Mouse (Mus musculus) lung, postnatal 0 days (tissue): ENCODE results near the gene Csrnp1. TPM values are rescaled to one million over a fixed set of nuclear protein-coding genes. Genes with fewer than 3 reads are reported as not detected.
"Not testable (repeated sequence)": the region's sequence is repeated elsewhere in the genome, so short reads cannot be mapped to it uniquely, and the experiment has no call there.

ENCODE experiments used
- ATAC-seq: fragments of 200-750 bp; cut with Nextera tagmentation; 2 replicates; pipeline ENCODE4 v1.8.0; 2017; ENCODE audit warnings: moderate library complexity
- DNase-seq: peaks from one replicate; pipeline ENCODE4 v3.0.0-alpha.2; 2016; ENCODE audit warnings: low spot score
- H3K27ac ChIP-seq: fragments of 300-500 bp; sonication (generic); 2 replicates; pipeline ENCODE4 v1.5.1; 2014; ENCODE audit warnings: antibody characterized with exemption, mild to moderate bottlenecking, low read length, mixed read lengths
- H3K27me3 ChIP-seq: fragments of 300-500 bp; sonication (generic); replicated peaks from 2 replicates; pipeline ENCODE4 v1.6.1; 2014; ENCODE audit warnings: low read length, mixed read lengths; ENCODE audit not compliant: insufficient read depth
- H3K36me3 ChIP-seq: fragments of 300-500 bp; sonication (generic); 2 replicates; pipeline ENCODE4 v1.6.1; 2014; ENCODE audit warnings: low read length, mixed read lengths; ENCODE audit not compliant: insufficient read depth
- H3K4me1 ChIP-seq: fragments of 300-500 bp; sonication (generic); 2 replicates; pipeline ENCODE4 v1.6.1; 2014; ENCODE audit warnings: antibody characterized with exemption, low read depth, low read length, mixed read lengths; ENCODE audit not compliant: insufficient read depth
- H3K4me2 ChIP-seq: fragments of 300-500 bp; sonication (generic); replicated peaks from 2 replicates; pipeline ENCODE4 v1.6.1; 2014; ENCODE audit warnings: low read depth, mild to moderate bottlenecking, low read length, moderate library complexity, mixed read lengths
- H3K4me3 ChIP-seq: fragments of 300-500 bp; sonication (generic); 2 replicates; pipeline ENCODE4 v1.5.1; 2014; ENCODE audit warnings: low read depth, low read length
- H3K9ac ChIP-seq: fragments of 300-500 bp; sonication (generic); replicated peaks from 2 replicates; pipeline ENCODE4 v1.6.1; 2014; ENCODE audit warnings: low read depth, mild to moderate bottlenecking
- H3K9me3 ChIP-seq: fragments of 300-500 bp; sonication (generic); 2 replicates; pipeline ENCODE4 v1.6.1; 2016; ENCODE audit warnings: low read length, mixed read lengths
- CTCF ChIP-seq: IDR thresholded peaks from 2 replicates; pipeline ENCODE4 v1.5.1; 2016; ENCODE audit warnings: antibody characterized with exemption, mild to moderate bottlenecking
- EP300 ChIP-seq: IDR thresholded peaks from 2 replicates; pipeline ENCODE4 v1.6.1; 2016; ENCODE audit warnings: antibody characterized with exemption, mild to moderate bottlenecking, control low read depth
- WGBS: fragments of 180-500 bp; shearing (Covaris S2); extraction: QIAGEN DNeasy Blood & Tissue Kit; methylation state at CpG from one replicate; pipeline ENCODE4 v1.1.7; 2014; 5-methylcytosine and 5-hydroxymethylcytosine counted together
- polyA plus RNA-seq: library from polyadenylated mRNA; unstranded; fragments of >200 nt; fragmentation: Nextera tagmentation; extraction: Ambion mirVana; gene quantifications from 2 replicates; pipeline ENCODE4 v1.2.1, GENCODE M21; 2015

Csrnp1 gene
- polyA plus RNA-seq, 1 experiment from 2014 or later: 9.4 TPM

GRCm38 (mm10) chr9:120013251-120013820 lies 28.9 kb upstream of the Csrnp1 start:
- Histone ChIP-seq H3K4me3 (no peak overlapping the region), H3K36me3 (no peaks in the 10 kb centered on the region), H3K4me2 (no peak overlapping the region), H3K9me3 (no peaks in the 10 kb centered on the region), H3K27me3 (no peaks in the 10 kb centered on the region), H3K9ac (no peak overlapping the region), H3K27ac (no peak overlapping the region), H3K4me1 (no peaks in the 10 kb centered on the region; the same call in 1 of the 2 replicates)
- DNase-seq: peak; percentile 57
- WGBS: 69% methylated on average over 11 of the region's 11 CpGs
- TF ChIP-seq CTCF (no peak), EP300 (no peak)
- no peak for ATAC-seq

DNA sequence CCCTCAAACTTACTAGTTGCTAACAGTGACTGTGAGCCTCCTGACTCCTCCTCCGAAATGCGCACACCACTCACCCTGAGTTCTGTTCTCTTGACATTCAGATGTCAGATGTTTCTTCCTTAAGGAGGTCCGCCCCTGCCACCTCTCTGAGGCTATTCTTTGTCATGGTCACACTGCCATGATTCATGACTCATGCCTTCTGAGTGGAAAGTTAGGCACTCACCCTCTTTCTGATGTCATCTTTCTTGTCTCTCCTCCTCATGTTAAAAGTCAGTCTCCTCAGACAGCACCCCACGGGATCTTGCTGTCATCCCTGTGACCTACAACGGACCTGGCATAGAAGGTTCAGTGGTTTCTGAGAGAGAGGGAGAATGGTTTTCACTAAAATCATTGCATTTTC lies 28.3 kb upstream of the Csrnp1 start:
- H3K36me3 ChIP-seq: no peaks in the 10 kb centered on the region
- TF ChIP-seq CTCF (no peak), EP300 (no peak)
- no peaks in the 10 kb centered on the region for H3K9me3 ChIP-seq
- H3K27me3 ChIP-seq: no peaks in the 10 kb centered on the region
- 81% methylated on average over 5 of the region's 5 CpGs for WGBS
- no peak overlapping the region for H3K4me3 ChIP-seq
- no peak overlapping the region for H3K4me2 ChIP-seq
- H3K4me1 ChIP-seq: no peaks in the 10 kb centered on the region; the same call in 1 of the 2 replicates
- no peak overlapping the region for H3K27ac ChIP-seq
- ATAC-seq (no peak), DNase-seq (peak; percentile 47)
- no peak overlapping the region for H3K9ac ChIP-seq

DNA sequence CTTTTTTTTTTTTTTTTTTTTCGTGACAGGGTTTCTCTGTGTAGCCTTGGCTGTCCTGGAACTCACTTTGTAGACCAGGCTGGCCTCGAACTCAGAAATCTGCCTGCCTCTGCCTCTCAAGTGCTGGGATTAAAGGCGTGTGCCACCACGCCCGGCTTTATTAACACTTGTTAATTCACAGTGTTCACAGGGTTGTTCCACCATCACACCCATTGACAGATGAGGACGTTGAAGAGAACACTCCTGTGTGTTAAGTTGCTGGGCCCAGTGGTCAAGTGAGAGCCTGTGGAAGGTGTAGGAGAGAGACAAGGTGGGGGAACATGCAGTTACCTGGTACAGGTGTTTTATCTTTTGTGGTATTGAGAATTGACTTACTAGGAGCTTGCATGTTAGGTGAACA lies 27.7 kb upstream of the Csrnp1 start:
- ATAC-seq: not testable (repeated sequence)
- peak overlapping the region; percentile 82; the same call in 1 of the 2 replicates for H3K27ac ChIP-seq

DNA sequence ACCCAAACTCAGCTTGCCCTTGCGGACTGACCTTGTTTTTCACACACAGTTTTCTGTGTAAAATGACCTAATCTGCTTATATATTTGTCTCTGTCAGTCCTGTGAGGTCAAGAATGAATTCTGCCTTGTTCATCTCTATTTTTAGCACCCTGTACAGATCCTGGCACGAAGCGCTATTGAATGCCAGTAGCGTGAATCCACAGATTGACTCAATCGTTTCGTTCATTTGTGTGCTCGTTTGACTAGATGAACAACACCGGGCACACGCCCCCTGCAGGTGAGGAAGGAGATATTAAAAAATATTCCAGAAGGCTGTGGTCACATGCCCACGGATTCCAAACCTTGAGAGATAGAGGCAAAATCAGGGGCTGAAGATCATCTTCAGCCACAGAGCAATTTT lies 27.1 kb upstream of the Csrnp1 start:
- no peaks in the 10 kb centered on the region for H3K9me3 ChIP-seq
- H3K4me3 ChIP-seq: peak overlapping the region; percentile 31
- H3K27ac ChIP-seq: peak overlapping the region; percentile 82
- WGBS: under 1% methylated on average over 10 of the region's 10 CpGs
- H3K4me1 ChIP-seq: no peaks in the 10 kb centered on the region; the same call in 1 of the 2 replicates
- peak; percentile 78 for ATAC-seq
- H3K4me2 ChIP-seq: peak overlapping the region; percentile 70
- no peaks in the 10 kb centered on the region for H3K36me3 ChIP-seq
- H3K27me3 ChIP-seq: no peaks in the 10 kb centered on the region
- no peak overlapping the region for H3K9ac ChIP-seq
- peak; percentile 97 for DNase-seq
- TF ChIP-seq CTCF: peak; percentile 77
- TF ChIP-seq EP300: peak; percentile 88; the same call in 1 of the 2 replicates

More for the DNA sequence above, 27.7 kb upstream of the Csrnp1 start:
- DNase-seq, H3K9me3 ChIP-seq, H3K4me3 ChIP-seq, H3K36me3 ChIP-seq, H3K4me2 ChIP-seq, H3K4me1 ChIP-seq, H3K9ac ChIP-seq, H3K27me3 ChIP-seq: not testable (repeated sequence)
- 76% methylated on average over 6 of the region's 6 CpGs for WGBS

DNA sequence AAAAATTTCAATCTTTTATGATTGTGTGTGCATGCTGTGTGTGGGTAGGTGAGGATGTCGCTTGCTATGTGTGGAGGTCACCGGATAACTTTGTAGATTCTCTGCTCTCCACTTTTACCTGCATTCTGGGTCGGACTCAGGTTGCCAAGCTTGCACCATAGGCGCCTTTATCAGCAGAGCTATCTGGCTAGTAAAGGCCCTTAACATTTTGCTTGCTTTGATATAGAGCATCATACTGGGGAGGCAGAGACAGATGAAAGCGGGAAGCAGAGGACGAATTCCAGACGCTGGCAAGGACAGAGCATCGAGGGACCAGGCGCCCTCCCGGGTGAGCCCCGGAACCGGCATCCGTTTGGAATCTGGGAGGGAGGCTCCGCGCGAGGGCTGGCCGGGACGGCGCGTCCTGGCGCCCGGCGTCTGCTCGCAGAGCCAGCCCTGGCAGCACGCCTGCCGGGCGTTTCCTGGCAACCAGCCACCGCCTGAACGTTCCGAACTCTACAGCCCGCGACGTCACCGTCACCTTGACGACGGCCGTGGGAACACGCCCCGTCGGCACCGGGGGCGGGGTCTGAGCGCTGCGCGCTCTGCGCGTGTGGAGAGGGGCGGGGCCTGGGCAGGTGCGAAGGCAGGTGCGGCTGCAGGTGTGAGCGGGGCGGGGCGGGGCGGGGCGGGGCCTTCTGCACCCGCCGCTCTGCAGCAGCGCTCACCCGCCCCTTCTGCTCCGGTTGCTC lies 26.5 kb upstream of the Csrnp1 start:
- ATAC-seq: peak; percentile 93
- Histone ChIP-seq H3K9me3 (no peaks in the 10 kb centered on the region), H3K4me1 (no peaks in the 10 kb centered on the region; the same call in 1 of the 2 replicates), H3K36me3 (no peaks in the 10 kb centered on the region), H3K27ac (peak overlapping the region; percentile 82), H3K27me3 (no peaks in the 10 kb centered on the region), H3K9ac (no peak overlapping the region), H3K4me3 (peak overlapping the region; percentile 31), H3K4me2 (peak overlapping the region; percentile 70)
- peak; percentile 96 for DNase-seq
- 2% methylated on average over 47 of the region's 60 CpGs for WGBS
- 0 out of 2 replicates have a peak, but pooled peaks have one; percentile 12 for TF ChIP-seq CTCF
- peak; percentile 41; the same call in 1 of the 2 replicates for TF ChIP-seq EP300

- WGBS: 82% methylated on average over 3 of the region's 3 CpGs
- no peak for TF ChIP-seq CTCF
- TF ChIP-seq EP300: no peak
Measured at GRCm38 (mm10) chr9:120009871-120010270, 25.4 kb upstream of the Csrnp1 start.

More at GRCm38 (mm10) chr9:120009871-120010270, 25.4 kb upstream of the Csrnp1 start:
- no peak for ATAC-seq
- Histone ChIP-seq H3K4me3 (no peak overlapping the region), H3K4me2 (no peak overlapping the region), H3K36me3 (no peaks in the 10 kb centered on the region), H3K27me3 (no peaks in the 10 kb centered on the region), H3K4me1 (no peaks in the 10 kb centered on the region; the same call in 1 of the 2 replicates), H3K27ac (no peak overlapping the region), H3K9ac (no peak overlapping the region), H3K9me3 (no peaks in the 10 kb centered on the region)
- DNase-seq: no peak
